Mouse (Mus musculus) G1E (cell line): ENCODE results near the gene Vcpkmt. TPM values are rescaled to one million over a fixed set of nuclear protein-coding genes. Genes with fewer than 3 reads are reported as not detected.

Experiments used
- ATAC-seq: 2 replicates; pipeline ENCODE4 v1.8.0; 2016; ENCODE audit warnings: mild to moderate bottlenecking; ENCODE audit not compliant: insufficient number of reproducible peaks, poor library complexity, low FRiP score, severe bottlenecking; ENCODE audit errors: extremely low read depth
- DNase-seq: peaks from one replicate; pipeline ENCODE4 v3.0.0; 2012; ENCODE audit warnings: low spot score
- H3K27me3 ChIP-seq: 2 replicates; pipeline ENCODE4 v1.6.1; 2012; ENCODE audit warnings: mild to moderate bottlenecking, low read length, inconsistent platforms; ENCODE audit not compliant: insufficient read depth
- H3K36me3 ChIP-seq: replicated peaks from 2 replicates; pipeline ENCODE3; 2012; ENCODE audit warnings: mild to moderate bottlenecking, inconsistent platforms
- H3K4me1 ChIP-seq: 2 replicates; pipeline ENCODE4 v1.6.1; 2012; ENCODE audit warnings: low read depth, low read length, inconsistent platforms, mixed read lengths; ENCODE audit not compliant: insufficient read depth
- H3K4me3 ChIP-seq: 2 replicates; pipeline ENCODE4 v1.5.1; 2012; ENCODE audit warnings: low read depth, mild to moderate bottlenecking, inconsistent platforms, low read length, moderate library complexity, mixed read lengths
- H3K9me3 ChIP-seq: replicated peaks from 2 replicates; pipeline ENCODE4 v1.6.1; 2012; ENCODE audit warnings: inconsistent platforms
- CTCF ChIP-seq: IDR thresholded peaks from 2 replicates; pipeline ENCODE4 v1.5.1; 2012; ENCODE audit warnings: low read depth, low read length, inconsistent platforms, mixed read lengths
- GATA1 ChIP-seq: IDR thresholded peaks from 2 replicates; pipeline ENCODE4 v1.6.1; 2012; ENCODE audit warnings: borderline replicate concordance, low read length, inconsistent platforms, mixed read lengths
- GATA2 ChIP-seq: IDR thresholded peaks from 2 replicates; pipeline ENCODE4 v1.6.1; 2012; ENCODE audit warnings: low read depth, low read length, inconsistent platforms, borderline replicate concordance
- POLR2AphosphoS5 ChIP-seq: IDR thresholded peaks from 2 replicates; pipeline ENCODE4 v1.6.1; 2012; ENCODE audit warnings: low read depth, low read length, inconsistent platforms; ENCODE audit not compliant: insufficient replicate concordance
- TAL1 ChIP-seq: conservative IDR thresholded peaks from 2 replicates; pipeline ENCODE4 v1.6.1; 2012; ENCODE audit warnings: low read depth, low read length, inconsistent platforms, mixed read lengths
- polyA plus RNA-seq: library from polyadenylated mRNA; stranded (reverse); fragments of >175 nt; gene quantifications from 2 replicates; pipeline ENCODE4 v1.2.3, GENCODE M21; 2012
- total RNA-seq, 2 experiments: library from RNA; stranded (forward) in 1 of 2; stranded (reverse) in 1 of 2; fragments of 200-1000 nt in 1 of 2; fragments of >200 nt in 1 of 2; fragmentation: Nextera tagmentation in 1 of 2; gene quantifications; 2 replicates each; pipeline ENCODE4 v1.2.3; 2014 to 2017

Vcpkmt gene
- total and polyA plus RNA-seq, 3 experiments = 25.7 to 49.4 (median 34.8) TPM

GRCm38 (mm10) chr12:69556221-69556861, 26.5 kb downstream of the Vcpkmt start:
- DNase-seq = no peak
- Histone ChIP-seq H3K36me3 (no peaks in the 10 kb centered on the region), H3K4me1 (no peaks in the 10 kb centered on the region), H3K27me3 (peaks cover 24% of the 10 kb centered on the region; the same call in 1 of the 2 replicates), H3K9me3 (no peaks in the 10 kb centered on the region), H3K4me3 (no peak overlapping the region)
- TF ChIP-seq TAL1 (no peak), POLR2AphosphoS5 (no peak), GATA2 (no peak), CTCF (no peak), GATA1 (no peak)
- no peak for ATAC-seq

- ATAC-seq (no peak), DNase-seq (no peak)
- H3K9me3 ChIP-seq = no peaks in the 10 kb centered on the region
- H3K4me1 ChIP-seq = no peaks in the 10 kb centered on the region
- H3K4me3 ChIP-seq = no peak overlapping the region
- H3K36me3 ChIP-seq = no peaks in the 10 kb centered on the region
- H3K27me3 ChIP-seq = peaks cover 9% of the 10 kb centered on the region; the same call in 1 of the 2 replicates
- TF ChIP-seq CTCF = no peak
- TF ChIP-seq GATA2 = no peak
- no peak for TF ChIP-seq GATA1
- no peak for TF ChIP-seq POLR2AphosphoS5
- TF ChIP-seq TAL1 = no peak
Observed at GRCm38 (mm10) chr12:69545456-69546178, 37.2 kb downstream of the Vcpkmt start.

- H3K27me3 ChIP-seq = peaks cover 13% of the 10 kb centered on the region; the same call in 1 of the 2 replicates
- no peaks in the 10 kb centered on the region for H3K9me3 ChIP-seq
- no peak for DNase-seq
- ATAC-seq = no peak
- H3K4me1 ChIP-seq = no peaks in the 10 kb centered on the region
- no peaks in the 10 kb centered on the region for H3K36me3 ChIP-seq
- no peak overlapping the region for H3K4me3 ChIP-seq
- no peak for TF ChIP-seq GATA1
- TF ChIP-seq POLR2AphosphoS5 = no peak
- no peak for TF ChIP-seq TAL1
- TF ChIP-seq CTCF = no peak
- no peak for TF ChIP-seq GATA2
Observed at GRCm38 (mm10) chr12:69544994-69545393, 37.8 kb downstream of the Vcpkmt start.

- ATAC-seq (no peak), DNase-seq (no peak)
- TF ChIP-seq CTCF (no peak), GATA2 (no peak), GATA1 (no peak), TAL1 (no peak), POLR2AphosphoS5 (no peak)
- Histone ChIP-seq H3K9me3 (no peaks in the 10 kb centered on the region), H3K27me3 (peaks cover 13% of the 10 kb centered on the region; the same call in 1 of the 2 replicates), H3K4me3 (no peak overlapping the region), H3K36me3 (no peaks in the 10 kb centered on the region), H3K4me1 (no peaks in the 10 kb centered on the region)
Observed at GRCm38 (mm10) chr12:69544562-69544961, 38.3 kb downstream of the Vcpkmt start.

- H3K4me3 ChIP-seq = no peak overlapping the region
- DNase-seq = no peak
- TF ChIP-seq TAL1 (no peak), GATA1 (no peak), POLR2AphosphoS5 (no peak), GATA2 (no peak), CTCF (no peak)
- no peak for ATAC-seq
- no peaks in the 10 kb centered on the region for H3K9me3 ChIP-seq
- H3K36me3 ChIP-seq = no peaks in the 10 kb centered on the region
- H3K4me1 ChIP-seq = no peaks in the 10 kb centered on the region
- H3K27me3 ChIP-seq = peaks cover 33% of the 10 kb centered on the region
Observed at GRCm38 (mm10) chr12:69542376-69542775, 40.5 kb downstream of the Vcpkmt start.

GRCm38 (mm10) chr12:69541663-69542062, 41.2 kb downstream of the Vcpkmt start:
- Histone ChIP-seq H3K36me3 (no peaks in the 10 kb centered on the region), H3K9me3 (no peaks in the 10 kb centered on the region), H3K4me3 (no peak overlapping the region), H3K27me3 (peaks cover 37% of the 10 kb centered on the region), H3K4me1 (no peaks in the 10 kb centered on the region)
- DNase-seq (no peak), ATAC-seq (no peak)
- TF ChIP-seq GATA2 (no peak), TAL1 (no peak), CTCF (no peak), POLR2AphosphoS5 (no peak), GATA1 (no peak)
